Mouse (Mus musculus) thymus, postnatal 4 days (tissue): ENCODE data around the gene Sik2.

Experiments used
- DNase-seq: peaks from one replicate; pipeline ENCODE4 v3.0.0; 2021

Gene Sik2

DNA sequence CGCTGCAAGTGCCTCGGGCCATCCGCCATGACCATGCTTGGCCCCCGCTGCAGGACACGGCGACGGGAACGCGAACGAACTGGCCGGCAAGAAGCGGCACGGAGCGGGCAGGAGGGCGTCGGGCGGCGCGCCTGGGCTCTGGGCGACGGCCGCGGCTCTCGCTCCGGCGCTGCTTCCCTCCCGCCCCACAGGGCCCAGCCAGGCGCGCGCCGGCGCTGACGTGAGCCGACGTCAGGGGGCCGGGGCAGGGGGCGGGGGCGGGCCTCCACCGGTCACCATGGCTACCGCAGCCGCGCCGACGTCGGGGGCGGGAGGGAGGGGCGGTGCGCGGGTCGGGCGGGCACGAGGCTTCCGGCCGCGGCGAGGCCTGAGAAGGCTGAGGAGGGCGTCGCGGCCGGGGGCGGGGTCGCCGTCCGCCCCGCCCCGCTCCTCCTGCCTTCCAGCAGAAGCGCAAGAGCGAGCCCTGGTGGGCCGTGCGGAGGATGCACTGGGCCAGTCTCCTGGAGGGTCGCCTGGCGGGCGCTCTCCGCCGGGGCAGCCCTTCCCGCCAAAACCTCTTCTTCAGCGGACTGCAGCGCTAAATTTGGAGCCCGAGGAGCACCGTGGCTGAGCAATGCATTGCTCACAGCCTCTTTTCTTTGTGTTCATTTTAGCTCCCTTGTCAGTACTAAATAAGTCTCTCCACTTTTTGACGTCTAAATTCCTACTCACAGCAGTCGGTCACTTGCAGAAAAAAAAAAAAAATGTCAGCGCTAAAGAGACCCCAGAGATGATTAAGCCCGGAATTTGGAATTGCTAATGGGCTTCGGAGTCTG is at the start of gene Sik2:
Gene Sik2, minus strand, starts transcription at position 233 of the 815 bp plus-strand sequence.
- peak; percentile 96 for DNase-seq

DNA sequence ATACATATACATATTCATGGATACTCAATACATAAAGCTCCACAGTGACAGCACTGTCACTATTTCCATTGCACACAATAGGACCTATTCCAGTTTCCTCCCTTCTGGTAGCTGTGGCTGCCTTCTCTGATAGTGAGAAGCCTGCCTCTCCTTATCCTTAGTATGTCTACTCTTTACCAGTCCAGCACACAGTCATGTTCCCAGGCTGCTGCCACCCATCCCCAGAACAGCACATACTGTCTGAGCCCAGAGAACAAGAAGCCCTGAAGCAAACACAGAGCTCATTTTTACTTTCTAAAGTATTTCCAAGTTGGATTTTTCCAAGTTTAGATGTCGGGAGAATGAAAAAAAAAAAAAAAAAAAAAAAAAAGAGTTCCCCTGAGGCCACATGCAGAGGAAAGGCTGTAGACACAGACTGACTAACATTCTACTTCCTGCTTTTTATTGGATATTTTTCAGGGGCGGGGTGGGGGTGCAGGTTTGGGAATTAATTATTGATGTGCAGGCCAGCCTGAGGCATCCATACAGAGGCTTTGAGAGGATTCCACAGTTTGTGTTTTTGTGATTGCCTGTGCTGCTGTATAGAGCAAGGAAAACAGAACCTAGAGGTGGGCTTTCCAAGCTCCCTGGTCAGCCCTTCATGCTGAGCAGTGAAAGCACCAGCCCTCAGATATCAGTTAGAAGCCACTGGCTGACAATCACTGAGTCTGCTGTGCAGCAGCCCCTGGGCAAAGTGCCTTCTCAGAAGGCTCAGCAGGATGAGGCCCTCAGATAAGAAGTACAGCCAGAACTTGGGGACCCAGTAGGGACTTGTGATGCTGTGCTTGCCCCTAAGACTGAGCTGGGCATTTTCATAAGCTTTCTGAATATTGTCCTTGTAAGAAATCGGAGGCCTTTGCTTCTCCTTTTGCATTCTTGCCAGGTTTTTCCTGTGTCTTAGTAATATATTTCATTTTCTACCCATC is 47.8 kb upstream of the Sik2 start:
- DNase-seq = no peak

DNA sequence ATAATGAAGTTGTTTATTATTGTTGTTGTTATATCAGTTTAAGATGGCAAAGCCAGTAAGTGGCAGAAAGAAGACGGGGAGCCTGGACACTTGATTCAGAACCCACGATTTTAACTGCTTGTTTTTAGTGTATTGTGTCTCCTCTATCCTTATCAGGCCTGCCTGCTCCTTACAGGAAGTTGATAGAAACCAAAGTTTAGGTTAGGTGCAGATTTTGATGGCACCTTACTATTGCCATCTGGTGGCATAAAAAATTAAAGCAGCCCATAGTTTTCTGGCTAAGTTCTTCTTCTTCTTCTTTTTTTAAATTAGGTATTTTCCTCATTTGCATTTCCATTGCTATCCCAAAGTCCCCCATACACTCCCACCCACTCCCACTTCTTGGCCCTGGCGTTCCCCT is 43.3 kb upstream of the Sik2 start:
- no peak for DNase-seq

DNA sequence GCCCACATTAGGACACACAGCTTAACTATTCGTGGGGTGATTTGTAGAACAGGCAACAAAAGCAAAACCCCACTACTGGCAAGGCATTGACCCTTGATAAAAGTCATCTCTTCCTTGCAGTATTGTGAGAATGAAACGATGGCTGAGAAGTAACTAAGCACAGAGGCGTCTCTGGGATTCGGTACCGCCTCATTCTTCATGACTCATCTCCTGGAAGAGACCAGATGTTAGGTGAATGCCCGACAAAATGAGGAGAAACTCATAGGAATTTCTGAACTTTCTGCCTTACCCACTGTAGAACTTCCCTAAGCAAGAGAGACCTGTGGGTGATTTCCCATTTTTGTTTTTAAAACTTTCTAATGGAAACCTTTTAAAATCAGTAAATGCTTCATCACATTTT is 33.3 kb upstream of the Sik2 start:
- no peak for DNase-seq

DNA sequence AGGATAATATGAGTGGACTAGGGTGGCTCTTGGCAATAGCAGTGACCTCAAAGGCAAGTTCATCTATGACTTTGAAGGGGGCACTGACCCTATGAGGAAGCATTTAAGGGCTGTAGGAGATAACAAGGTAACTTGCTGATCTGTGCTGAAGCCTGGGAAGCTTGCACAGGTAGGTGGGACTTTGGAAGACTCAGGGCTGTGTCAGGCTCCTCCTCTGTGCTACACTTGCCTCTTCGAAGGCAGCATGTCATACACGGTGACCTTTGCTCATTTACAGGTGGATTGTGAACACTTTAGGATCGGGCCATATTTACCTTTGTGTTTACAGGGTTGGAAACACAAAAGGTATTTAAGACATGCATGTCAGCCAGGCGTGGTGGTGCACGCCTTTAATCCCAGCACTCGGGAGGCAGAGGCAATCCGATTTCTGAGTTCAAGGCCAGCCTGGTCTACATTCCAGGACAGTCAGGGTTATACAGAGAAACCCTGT is 32.7 kb upstream of the Sik2 start:
- no peak for DNase-seq

DNA sequence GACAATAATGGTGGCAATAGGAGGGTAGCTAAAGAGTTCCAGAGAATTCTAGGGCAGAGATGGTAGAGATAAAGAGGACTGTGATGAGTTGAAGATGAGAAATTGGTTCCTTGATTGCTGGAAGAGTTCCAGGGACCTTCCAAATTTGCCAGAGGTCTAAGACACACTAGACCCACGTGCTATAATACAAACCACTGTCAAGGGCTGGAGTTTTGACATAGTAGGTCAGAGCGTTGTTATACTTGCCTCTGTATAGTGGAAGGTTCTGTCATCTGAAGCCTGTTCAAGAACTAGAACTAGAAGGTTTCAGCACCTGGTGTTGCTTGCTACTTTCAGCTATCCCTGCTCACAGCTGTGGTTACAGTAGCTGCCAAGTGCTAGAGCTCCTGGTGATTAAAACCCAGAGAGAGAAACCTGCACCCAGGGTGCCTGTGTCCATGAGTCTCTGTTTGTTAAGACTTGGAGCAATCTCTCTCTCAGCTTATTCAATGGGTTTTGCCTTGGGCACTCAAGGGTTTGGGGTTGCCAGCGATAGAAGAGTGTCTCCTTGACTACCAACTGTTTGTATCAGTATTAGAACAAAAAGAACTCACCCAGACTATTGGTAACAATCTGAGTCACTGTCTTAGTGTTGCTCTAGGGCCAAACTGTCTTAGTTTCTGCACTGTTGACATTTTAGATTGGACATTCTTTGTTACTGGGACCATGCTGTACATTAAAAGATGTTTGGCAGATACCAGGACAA is 24.1 kb upstream of the Sik2 start:
- no peak for DNase-seq

DNA sequence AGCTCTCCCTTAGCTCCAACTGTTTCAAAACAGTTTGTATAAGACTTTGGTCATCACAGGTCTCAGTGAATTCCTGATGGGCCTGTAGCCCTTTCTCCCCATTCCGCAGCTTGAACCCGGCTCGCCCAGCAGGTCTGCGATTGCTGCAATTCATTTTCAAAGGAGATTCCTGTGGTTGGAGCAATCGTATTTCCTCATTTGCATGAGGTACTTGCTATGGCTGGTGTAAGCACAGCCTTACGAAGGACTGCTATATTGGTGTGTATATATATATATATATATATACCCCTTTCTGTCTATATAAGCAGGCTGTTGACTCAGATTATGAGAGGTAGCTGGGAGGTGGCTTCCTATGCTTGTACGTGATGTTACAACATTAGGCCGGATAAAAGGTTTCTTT is 23.4 kb upstream of the Sik2 start:
- DNase-seq = no peak

DNA sequence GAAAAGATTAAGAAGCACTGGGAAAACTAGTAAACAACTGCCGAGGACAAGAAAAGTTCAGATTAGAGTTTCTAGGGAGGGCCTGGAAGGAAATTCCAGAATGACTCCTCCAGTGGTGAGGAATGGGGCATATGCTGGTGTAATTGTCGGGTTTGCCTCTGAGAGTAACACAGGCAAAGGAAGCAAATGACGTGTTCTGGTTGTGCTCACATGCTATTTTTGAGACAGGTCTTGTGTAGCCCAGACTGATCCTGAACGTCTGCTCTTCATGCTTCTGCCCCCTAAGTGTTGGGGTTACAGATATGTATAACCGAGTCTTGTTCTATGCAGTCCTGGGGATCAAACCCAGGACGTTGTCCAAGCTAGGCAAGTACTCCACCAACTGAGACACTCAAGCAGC is 22.7 kb upstream of the Sik2 start:
- no peak for DNase-seq

DNA sequence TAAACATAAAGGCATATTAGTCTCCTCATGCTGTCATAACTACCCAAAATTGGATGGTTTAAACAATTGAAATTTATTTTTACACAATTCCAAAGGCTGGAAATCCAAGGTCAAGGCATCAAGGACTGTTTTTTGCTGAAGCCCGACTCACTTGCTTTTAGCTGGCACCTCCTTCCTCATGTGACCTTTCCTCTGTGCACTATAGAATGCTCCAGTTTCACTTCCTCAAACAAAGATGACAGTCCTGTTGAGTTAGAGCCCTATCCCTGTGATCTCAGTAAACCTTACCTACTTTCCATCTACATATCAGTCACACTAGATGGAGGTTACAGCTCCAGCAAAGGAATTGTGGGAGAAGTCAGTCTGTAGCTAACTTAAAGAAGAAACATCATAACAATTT is 21.3 kb upstream of the Sik2 start:
- DNase-seq = no peak

DNA sequence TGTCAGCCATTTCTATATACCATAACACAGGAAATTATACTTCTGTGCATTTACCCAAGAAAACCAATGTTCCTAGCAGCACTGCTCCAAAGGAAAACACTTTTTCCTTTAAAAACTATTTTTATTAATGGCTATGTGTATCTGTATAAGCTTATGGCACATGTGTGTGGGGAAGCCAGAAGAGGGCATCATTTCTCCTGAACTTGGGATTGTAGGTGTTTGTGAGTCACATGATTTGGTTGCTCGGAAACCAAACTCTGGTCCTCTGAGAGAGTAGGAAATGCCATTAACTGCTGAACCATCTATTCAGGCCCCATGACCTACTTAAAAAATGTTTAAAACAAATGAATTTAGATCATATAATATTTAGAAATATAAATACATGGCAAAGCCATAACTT is 18.1 kb upstream of the Sik2 start:
- no peak for DNase-seq

DNA sequence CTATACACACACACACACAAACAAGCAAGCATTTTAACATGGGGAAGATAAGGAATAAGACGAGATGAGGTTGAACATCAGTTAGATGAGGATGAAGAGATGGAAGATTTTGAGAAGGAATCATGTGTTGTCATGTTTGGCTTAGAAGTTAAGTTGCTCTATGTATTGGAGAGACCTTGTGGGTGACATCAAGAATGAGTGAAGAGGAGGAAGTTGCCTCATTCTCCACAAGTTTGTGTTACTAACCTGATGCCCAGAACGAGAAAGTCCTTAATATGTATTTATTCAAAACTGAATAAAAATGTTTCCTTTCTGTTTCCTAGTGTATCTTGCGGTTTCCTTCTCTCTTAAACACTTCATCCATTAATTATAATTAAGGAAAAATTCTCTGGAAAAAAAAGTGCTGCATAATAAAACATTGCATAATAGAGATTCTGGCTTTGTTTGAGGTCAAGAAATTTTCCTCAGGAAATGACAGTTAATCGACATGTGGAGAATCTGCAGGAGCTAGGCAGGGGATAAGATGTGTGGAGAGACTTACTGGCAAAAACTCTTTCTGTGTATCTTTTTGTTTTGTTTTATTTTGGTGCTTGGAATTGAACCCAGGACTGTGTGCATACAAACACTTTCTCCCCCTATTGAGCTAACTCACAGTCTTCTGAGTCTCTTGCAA is 12.4 kb upstream of the Sik2 start:
- DNase-seq = no peak

DNA sequence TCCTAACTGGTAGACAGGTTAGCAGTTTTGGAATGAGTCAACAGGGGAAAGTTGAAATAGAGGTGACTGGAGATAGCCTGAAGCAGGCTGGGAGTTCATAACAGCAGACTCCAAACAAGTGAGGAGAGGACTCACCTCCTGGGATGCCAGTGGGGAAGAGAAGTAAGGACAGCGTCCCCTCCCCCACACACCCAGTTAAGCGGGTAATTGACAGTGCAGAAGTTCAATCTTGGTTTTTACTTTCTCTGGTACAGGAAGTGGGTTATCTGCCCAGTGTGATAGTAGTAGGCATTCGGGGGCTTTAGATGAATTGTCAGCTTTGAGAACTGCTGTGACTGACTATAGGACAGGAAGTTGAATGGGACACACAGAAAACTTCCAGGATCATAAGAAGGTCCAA is 11.5 kb upstream of the Sik2 start:
- DNase-seq = peak; percentile 44

DNA sequence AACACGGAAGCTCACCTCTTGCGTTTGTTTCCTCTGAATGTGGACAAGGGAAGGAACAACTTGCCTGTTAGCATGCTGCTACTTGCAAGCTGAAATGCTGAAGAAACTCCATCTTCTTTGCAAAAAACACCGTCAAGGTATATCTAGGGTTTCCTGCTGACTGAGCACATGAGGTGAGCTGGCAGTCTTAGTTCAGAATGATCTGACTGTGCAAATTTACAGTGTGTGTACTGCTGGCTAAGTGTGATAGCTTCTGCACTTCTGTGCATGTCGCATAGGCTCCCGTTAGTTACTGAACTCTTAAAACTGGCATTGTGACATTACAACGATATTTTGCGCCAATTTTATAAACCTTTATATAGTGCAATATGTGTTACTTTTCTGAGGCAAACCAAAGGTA is 10.8 kb upstream of the Sik2 start:
- DNase-seq = no peak

DNA sequence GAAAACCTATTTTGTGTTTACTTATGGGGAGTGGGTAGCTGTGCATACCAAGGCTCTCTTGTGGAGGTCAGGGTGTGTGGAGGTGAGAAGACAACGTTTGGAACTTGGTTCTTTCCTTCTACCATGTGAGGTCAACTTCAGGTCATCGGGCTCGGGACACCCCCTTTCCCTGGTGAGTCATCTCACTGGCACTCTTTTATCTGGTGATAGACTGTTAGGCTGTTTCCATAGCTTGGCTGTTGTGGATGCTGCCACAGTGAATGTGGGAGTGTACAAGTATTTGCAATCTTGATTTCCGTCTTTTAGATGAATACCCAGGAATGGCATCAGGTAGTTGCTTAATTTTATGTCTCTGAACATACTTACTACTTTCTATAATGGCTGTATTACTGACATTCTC is 6.9 kb upstream of the Sik2 start:
- DNase-seq = no peak

DNA sequence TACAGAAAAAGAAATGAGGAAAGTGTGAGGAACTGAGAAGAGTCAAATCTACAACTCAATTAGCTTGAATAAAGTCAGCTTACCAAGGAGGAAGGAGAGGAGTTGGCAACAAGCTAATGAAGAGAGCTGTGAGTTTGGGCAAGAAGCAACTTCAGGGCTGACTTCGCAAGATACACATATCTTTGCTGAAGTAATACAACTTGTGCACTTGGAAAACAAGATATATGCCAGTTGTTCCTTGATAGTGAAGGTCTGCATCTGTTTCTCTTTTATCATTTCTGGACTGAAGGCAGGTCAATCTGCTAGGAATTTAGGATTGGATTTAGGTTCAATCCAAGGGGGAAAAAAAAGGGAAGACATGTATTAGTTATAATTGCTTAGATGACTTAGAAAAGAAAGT is 4.8 kb upstream of the Sik2 start:
- DNase-seq = no peak

DNA sequence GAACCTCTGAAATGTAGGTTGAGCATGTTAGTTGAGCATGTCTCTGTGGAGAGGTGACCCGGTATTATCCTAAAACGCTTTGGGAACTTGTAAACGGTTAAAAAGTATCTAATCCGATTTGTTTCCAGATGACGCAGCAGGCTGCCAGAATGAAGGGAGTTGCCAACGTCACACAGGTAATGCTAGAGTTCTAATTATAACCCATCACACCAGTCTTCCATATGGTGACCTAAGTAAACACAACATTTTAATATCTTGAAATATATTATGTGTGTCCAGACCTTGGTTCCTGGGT is 730 bp upstream of the Sik2 start:
- peak; percentile 14 for DNase-seq

DNA sequence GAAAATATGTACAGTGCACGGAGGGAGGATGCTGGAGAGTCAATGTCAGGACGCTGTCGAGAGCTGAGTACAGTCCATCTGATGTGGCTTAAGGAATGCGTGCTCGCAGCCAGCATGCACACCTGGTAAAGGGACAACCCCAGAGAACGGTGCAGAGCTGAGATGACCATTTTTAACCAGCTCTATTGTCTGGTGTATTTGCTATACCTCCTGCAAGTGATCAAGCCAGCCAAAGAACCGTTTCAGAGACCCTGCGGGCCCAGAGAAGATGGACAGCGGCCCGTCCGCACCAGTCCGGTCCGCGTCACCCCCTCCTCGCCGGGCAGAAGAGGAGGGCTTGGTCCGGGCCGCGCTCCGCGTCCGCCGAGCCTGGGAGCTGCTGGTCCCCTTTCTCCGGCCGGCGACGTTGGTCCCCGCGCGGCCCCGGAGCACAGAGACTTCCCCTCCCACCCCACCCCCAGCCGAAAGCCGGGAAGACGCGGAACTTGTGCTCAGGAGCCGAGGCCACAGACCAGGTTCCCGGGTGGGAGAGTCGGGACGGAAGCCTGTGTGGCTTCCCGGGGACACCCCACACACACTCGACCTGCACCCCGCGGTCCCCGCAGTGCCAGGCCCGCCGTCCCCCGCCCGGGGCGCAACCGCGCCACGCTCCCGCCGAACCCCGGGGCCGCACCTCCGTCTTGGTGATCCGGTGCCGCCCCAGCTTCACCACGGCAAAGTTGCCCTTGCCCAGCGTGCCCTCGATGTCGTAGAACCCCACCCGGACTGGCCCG is 619 bp downstream of the Sik2 start:
- no peak for DNase-seq

DNA sequence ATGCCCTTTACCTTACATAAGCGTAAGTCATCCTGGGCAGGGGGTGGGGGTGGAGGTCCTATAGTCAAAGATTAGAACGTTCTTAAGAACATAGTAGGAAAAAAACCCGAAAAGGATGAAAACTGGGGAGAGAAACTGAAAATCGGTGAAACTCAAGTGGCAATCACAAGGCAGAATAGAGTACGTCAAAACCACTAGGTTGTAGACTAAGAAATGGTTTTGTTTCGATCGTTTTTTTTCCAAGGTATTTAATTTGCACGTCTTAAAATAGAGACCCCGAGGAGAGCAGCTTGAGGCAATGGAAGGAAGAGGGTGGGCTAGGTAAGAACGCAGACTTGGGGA is 1.2 kb downstream of the Sik2 start:
- DNase-seq = no peak

DNA sequence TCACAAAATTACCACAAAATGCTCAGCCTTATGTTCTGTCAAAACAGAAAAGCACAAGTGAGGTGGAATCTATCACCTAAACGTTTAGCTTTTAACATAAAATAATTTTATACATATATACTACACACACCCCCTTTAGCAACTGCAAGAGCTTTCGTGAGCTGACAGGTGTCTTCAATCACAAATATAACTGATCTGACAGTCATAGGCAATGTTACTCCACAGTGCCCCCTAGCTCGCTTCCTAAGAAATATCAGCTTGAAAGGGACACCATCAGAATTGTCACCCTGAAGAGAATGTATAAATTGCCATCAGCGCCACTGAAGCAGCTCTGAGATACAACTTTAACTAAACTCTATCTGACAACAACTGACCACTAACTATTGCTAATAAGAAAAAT is 2.0 kb downstream of the Sik2 start:
- DNase-seq = peak; percentile 85

DNA sequence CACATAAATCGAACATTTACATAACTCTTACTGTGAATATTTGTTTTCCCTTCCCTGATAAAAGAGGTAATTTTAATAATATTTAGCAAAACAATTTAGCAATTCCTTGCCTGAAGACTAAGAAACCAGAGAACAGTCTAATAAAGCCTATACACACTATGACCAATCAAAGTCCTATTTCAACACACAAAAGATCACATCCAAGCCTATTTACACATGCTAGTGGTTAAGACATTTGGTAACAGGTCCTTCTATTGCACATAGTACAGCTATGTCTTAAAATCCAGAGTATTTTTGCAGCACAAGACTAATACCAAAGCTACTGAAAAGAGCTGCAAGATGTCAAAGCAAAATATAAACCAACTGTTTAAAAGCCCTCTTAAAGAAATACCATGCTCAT is 4.8 kb downstream of the Sik2 start:
- DNase-seq = no peak

DNA sequence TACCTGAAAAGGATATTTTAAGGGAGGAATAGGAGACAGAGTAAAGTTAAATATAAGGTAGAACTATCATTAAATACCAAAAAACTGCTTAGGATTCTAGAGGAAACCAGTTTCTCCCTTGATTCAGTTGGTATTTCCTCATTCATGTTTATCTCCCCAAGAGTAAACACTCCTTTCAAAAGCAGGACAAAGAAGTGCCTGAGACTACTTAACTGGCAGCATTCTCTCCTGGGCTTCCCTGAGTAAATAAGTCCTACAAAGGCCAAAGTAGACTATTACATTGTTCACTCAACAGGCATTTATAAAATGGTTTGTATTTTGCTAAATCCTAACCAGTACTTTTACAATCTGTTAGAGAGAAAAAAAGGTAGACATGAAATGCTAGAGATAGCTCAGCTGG is 22.2 kb downstream of the Sik2 start:
- no peak for DNase-seq

DNA sequence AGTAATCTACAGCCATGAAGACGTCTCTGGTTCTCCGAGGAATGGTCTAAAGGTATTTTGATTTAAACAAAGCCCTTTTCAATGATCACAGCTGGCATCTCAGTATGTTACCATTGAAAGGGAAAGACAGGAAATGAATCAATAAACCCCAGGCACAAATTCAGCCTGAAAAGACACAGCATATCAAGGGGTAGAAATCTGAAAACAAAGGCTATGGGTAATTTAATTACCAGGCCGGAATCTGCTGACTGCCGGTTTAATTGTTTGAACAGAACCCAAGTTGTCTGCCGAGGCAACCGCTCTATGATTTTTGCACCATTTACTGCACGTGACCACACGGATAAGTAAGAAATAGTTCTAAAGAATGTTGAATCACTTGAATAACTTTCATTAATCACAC is 22.8 kb downstream of the Sik2 start:
- no peak for DNase-seq
